Mouse (Mus musculus): ENCODE measurements at regions not wholly inside any gene's neighbourhood (a gene's known extent, or its start where the extent isn't known, plus 50 kb on each side); places are given as distances from the start of the nearest gene placed in this dataset.
A peak's percentile ranks its signal among the peaks of the same experiment; 100 is the strongest.
"Not testable (repeated sequence)": the region's sequence is repeated elsewhere in the genome, so short reads cannot be mapped to it uniquely, and the experiment has no call there.

GRCm38 (mm10) chr12:20802027-20802426 is 188.2 kb upstream of the Asap2 start:
- H3K4me3 ChIP-seq (ENCODE audit: low read depth, low read length); H3K9ac ChIP-seq (ENCODE audit: low read length); H3K4me2 ChIP-seq (ENCODE audit: low read depth, severe bottlenecking); H3K27ac ChIP-seq (replicated peaks; ENCODE audit: low read depth, low read length); H3K36me3 ChIP-seq (ENCODE audit: control insufficient read depth, insufficient read depth, low read length); H3K27me3 ChIP-seq (ENCODE audit: control insufficient read depth, insufficient read depth, low read length); H3K9me3 ChIP-seq (ENCODE audit: control insufficient read depth, low read length); ATAC-seq (ENCODE audit: insufficient number of reproducible peaks, low FRiP score, low TSS enrichment, low read depth); H3K4me1 ChIP-seq (ENCODE audit: control insufficient read depth, insufficient read depth, low read length); DNase-seq (ENCODE audit: low spot score): not testable (repeated sequence)
- 72% methylated on average over 4 of the region's 4 CpGs for WGBS

- not testable (repeated sequence) for H3K4me3 ChIP-seq (ENCODE audit: low read depth, low read length); H3K27me3 ChIP-seq (ENCODE audit: control insufficient read depth, insufficient read depth, low read length); H3K27ac ChIP-seq (replicated peaks; ENCODE audit: low read depth, low read length); H3K9ac ChIP-seq (ENCODE audit: low read length); ATAC-seq (ENCODE audit: insufficient number of reproducible peaks, low FRiP score, low TSS enrichment, low read depth); H3K4me2 ChIP-seq (ENCODE audit: low read depth, severe bottlenecking); H3K9me3 ChIP-seq (ENCODE audit: control insufficient read depth, low read length); DNase-seq (ENCODE audit: low spot score); H3K4me1 ChIP-seq (ENCODE audit: control insufficient read depth, insufficient read depth, low read length); H3K36me3 ChIP-seq (ENCODE audit: control insufficient read depth, insufficient read depth, low read length)
- WGBS: 98% methylated on average over 3 of the region's 5 CpGs
These were observed 184.8 kb upstream of the Asap2 start for GRCm38 (mm10) chr12:20805466-20805865.

DNA sequence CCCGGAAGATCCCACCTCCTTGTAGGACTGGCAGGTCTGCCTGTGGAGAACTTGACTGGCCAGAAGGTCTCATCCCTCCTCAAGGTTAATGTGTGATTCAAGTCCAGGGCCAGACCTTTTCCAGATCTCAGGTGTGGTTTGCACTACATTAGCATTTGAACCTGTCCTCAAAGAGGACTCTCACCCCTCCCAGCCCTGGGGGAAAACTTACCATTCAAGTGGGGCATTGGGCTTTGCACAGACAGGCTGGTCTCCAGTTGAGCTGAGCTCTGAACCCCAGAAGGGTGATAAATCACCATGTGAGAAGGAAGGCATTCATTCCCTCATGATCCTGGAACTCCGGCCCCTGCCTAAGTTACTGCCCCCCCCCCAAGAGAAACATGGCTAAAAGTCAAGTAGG is 183.6 kb upstream of the Asap2 start:
- no peak overlapping the region for H3K4me3 ChIP-seq (ENCODE audit: low read depth, low read length)
- WGBS: 91% methylated on average over 2 of the region's 2 CpGs
- H3K27ac ChIP-seq (replicated peaks; ENCODE audit: low read depth, low read length): no peak overlapping the region
- DNase-seq (ENCODE audit: low spot score): no peak
- ATAC-seq (ENCODE audit: insufficient number of reproducible peaks, low FRiP score, low TSS enrichment, low read depth): no peak
- H3K9me3 ChIP-seq (ENCODE audit: control insufficient read depth, low read length): peaks cover 4% of the 10 kb centered on the region; the same call in 1 of the 2 replicates
- no peak overlapping the region for H3K4me2 ChIP-seq (ENCODE audit: low read depth, severe bottlenecking)
- no peaks in the 10 kb centered on the region for H3K4me1 ChIP-seq (ENCODE audit: control insufficient read depth, insufficient read depth, low read length)
- H3K9ac ChIP-seq (ENCODE audit: low read length): no peak overlapping the region
- H3K27me3 ChIP-seq (ENCODE audit: control insufficient read depth, insufficient read depth, low read length): no peaks in the 10 kb centered on the region
- no peaks in the 10 kb centered on the region for H3K36me3 ChIP-seq (ENCODE audit: control insufficient read depth, insufficient read depth, low read length)

DNA sequence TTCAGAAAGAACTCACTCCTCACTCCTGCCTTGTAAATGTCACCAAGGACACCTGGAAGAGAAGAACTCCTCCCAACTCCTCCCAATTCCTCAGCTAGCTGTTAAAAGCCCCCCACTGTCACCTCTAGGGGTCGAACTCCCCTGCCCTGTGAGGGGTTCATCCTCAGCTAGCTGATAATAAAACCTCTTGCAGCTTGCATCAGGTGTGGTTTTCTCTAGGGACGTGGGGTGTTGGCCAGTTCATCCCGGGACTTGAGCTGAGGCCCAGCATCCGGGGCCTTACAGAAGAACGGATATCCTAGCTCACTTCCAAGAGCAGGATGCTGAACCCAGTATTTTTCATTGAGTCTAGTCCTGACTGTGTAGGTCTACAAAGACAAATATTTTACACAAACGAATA is 176.4 kb upstream of the Asap2 start:
- DNase-seq (ENCODE audit: low spot score); H3K27ac ChIP-seq (replicated peaks; ENCODE audit: low read depth, low read length); H3K4me1 ChIP-seq (ENCODE audit: control insufficient read depth, insufficient read depth, low read length); H3K4me3 ChIP-seq (ENCODE audit: low read depth, low read length); H3K4me2 ChIP-seq (ENCODE audit: low read depth, severe bottlenecking); H3K9me3 ChIP-seq (ENCODE audit: control insufficient read depth, low read length); H3K27me3 ChIP-seq (ENCODE audit: control insufficient read depth, insufficient read depth, low read length); ATAC-seq (ENCODE audit: insufficient number of reproducible peaks, low FRiP score, low TSS enrichment, low read depth); H3K9ac ChIP-seq (ENCODE audit: low read length); H3K36me3 ChIP-seq (ENCODE audit: control insufficient read depth, insufficient read depth, low read length): not testable (repeated sequence)
- WGBS: 87% methylated on average over 6 of the region's 6 CpGs

GRCm38 (mm10) chr12:20815121-20815520 is 175.1 kb upstream of the Asap2 start:
- H3K9ac ChIP-seq (ENCODE audit: low read length); H3K36me3 ChIP-seq (ENCODE audit: control insufficient read depth, insufficient read depth, low read length); H3K27me3 ChIP-seq (ENCODE audit: control insufficient read depth, insufficient read depth, low read length); H3K9me3 ChIP-seq (ENCODE audit: control insufficient read depth, low read length); H3K4me1 ChIP-seq (ENCODE audit: control insufficient read depth, insufficient read depth, low read length); H3K27ac ChIP-seq (replicated peaks; ENCODE audit: low read depth, low read length); ATAC-seq (ENCODE audit: insufficient number of reproducible peaks, low FRiP score, low TSS enrichment, low read depth): not testable (repeated sequence)
- H3K4me2 ChIP-seq (ENCODE audit: low read depth, severe bottlenecking): peak overlapping the region; percentile 36
- H3K4me3 ChIP-seq (ENCODE audit: low read depth, low read length): peak overlapping the region; percentile 31
- peak; percentile 20 for DNase-seq (ENCODE audit: low spot score)
- WGBS: 22% methylated on average over 37 of the region's 40 CpGs

- H3K4me3 ChIP-seq (ENCODE audit: low read depth, low read length): peak overlapping the region; percentile 31
- ATAC-seq (ENCODE audit: insufficient number of reproducible peaks, low FRiP score, low TSS enrichment, low read depth) (peak; percentile 72), DNase-seq (ENCODE audit: low spot score) (peak; percentile 43)
- 8% methylated on average over 37 of the region's 38 CpGs for WGBS
- no peak overlapping the region for H3K27ac ChIP-seq (replicated peaks; ENCODE audit: low read depth, low read length)
- no peak overlapping the region; the same call in 1 of the 2 replicates for H3K9ac ChIP-seq (ENCODE audit: low read length)
- H3K4me2 ChIP-seq (ENCODE audit: low read depth, severe bottlenecking): peak overlapping the region; percentile 36
- no peaks in the 10 kb centered on the region for H3K36me3 ChIP-seq (ENCODE audit: control insufficient read depth, insufficient read depth, low read length)
- H3K9me3 ChIP-seq (ENCODE audit: control insufficient read depth, low read length): peaks cover 6% of the 10 kb centered on the region; the same call in 1 of the 2 replicates
- peaks cover 5% of the 10 kb centered on the region; the same call in 1 of the 2 replicates for H3K27me3 ChIP-seq (ENCODE audit: control insufficient read depth, insufficient read depth, low read length)
- no peaks in the 10 kb centered on the region for H3K4me1 ChIP-seq (ENCODE audit: control insufficient read depth, insufficient read depth, low read length)
These were observed 174.7 kb upstream of the Asap2 start for GRCm38 (mm10) chr12:20815599-20815998.

DNA sequence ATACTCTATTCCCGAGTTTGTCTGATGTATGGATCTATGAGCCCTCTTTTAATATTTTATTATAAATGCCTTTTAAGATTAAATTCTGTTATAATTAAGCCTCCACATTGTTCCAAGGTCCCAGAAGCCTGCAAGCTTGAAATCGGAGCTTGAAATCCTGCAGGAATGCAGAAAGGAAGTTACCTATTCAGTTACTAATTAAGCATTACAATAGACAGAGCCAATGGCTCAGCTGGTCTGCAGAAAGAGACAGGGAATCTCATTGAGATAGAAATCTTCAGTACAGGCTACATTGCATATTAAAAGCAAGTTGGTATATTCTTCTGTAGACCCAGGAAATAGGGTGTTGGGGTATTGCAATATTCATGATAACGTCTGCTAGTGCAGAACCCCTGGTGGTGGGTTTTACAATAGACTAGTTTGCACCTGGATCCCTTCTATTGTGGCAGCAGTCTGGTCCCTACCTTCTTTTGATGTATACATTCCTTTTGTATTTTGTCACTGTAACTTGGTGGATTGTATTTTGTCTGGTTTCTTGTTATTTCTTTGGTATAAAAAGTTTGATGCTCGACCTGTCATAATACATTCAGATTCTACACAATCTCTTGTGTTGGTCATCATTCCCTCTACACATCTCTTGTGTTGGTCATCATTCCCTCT is 146.5 kb upstream of the Asap2 start:
- not testable (repeated sequence) for H3K9me3 ChIP-seq (ENCODE audit: control insufficient read depth, low read length); ATAC-seq (ENCODE audit: insufficient number of reproducible peaks, low FRiP score, low TSS enrichment, low read depth); H3K4me2 ChIP-seq (ENCODE audit: low read depth, severe bottlenecking); H3K27ac ChIP-seq (replicated peaks; ENCODE audit: low read depth, low read length); H3K9ac ChIP-seq (ENCODE audit: low read length); H3K36me3 ChIP-seq (ENCODE audit: control insufficient read depth, insufficient read depth, low read length); H3K4me1 ChIP-seq (ENCODE audit: control insufficient read depth, insufficient read depth, low read length); DNase-seq (ENCODE audit: low spot score); H3K4me3 ChIP-seq (ENCODE audit: low read depth, low read length); H3K27me3 ChIP-seq (ENCODE audit: control insufficient read depth, insufficient read depth, low read length)
- 78% methylated on average over 4 of the region's 4 CpGs for WGBS

- ATAC-seq (ENCODE audit: insufficient number of reproducible peaks, low FRiP score, low TSS enrichment, low read depth); H3K27ac ChIP-seq (replicated peaks; ENCODE audit: low read depth, low read length); H3K36me3 ChIP-seq (ENCODE audit: control insufficient read depth, insufficient read depth, low read length); H3K9me3 ChIP-seq (ENCODE audit: control insufficient read depth, low read length); H3K27me3 ChIP-seq (ENCODE audit: control insufficient read depth, insufficient read depth, low read length); H3K4me1 ChIP-seq (ENCODE audit: control insufficient read depth, insufficient read depth, low read length); H3K9ac ChIP-seq (ENCODE audit: low read length); H3K4me3 ChIP-seq (ENCODE audit: low read depth, low read length): not testable (repeated sequence)
- peak overlapping the region; percentile 10; the same call in 1 of the 2 replicates for H3K4me2 ChIP-seq (ENCODE audit: low read depth, severe bottlenecking)
- DNase-seq (ENCODE audit: low spot score): peak; percentile 60
- WGBS: 50% methylated on average over 7 of the region's 7 CpGs
These were observed 145.4 kb upstream of the Asap2 start for GRCm38 (mm10) chr12:20844873-20845272.

DNA sequence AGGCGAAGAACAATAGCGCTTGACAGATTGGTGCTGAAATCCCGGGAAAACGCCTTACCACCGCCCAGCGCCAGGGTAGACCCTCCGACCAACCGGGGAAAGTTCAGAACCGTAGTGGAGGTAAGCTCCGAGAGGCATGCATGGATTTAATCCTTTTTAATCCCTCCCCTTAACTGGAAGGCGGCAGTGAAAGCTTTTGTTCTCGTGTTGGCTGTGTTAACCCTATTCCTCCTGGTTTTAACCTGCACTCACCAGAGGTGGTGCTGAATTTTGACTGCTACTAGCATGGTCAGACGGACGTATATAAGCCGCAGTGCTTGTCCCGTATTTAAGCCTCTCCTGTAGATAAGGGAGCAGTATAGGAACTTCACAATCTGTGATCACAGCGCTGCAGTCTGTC is 145.0 kb upstream of the Asap2 start:
- WGBS: 54% methylated on average over 17 of the region's 17 CpGs

More for the DNA sequence above, 145.0 kb upstream of the Asap2 start:
- DNase-seq (ENCODE audit: low spot score) (peak; percentile 20), ATAC-seq (ENCODE audit: insufficient number of reproducible peaks, low FRiP score, low TSS enrichment, low read depth) (no peak)
- Histone ChIP-seq H3K27me3 (ENCODE audit: control insufficient read depth, insufficient read depth, low read length) (no peaks in the 10 kb centered on the region), H3K27ac (replicated peaks; ENCODE audit: low read depth, low read length) (no peak overlapping the region), H3K36me3 (ENCODE audit: control insufficient read depth, insufficient read depth, low read length) (no peaks in the 10 kb centered on the region), H3K4me1 (ENCODE audit: control insufficient read depth, insufficient read depth, low read length) (no peaks in the 10 kb centered on the region), H3K9ac (ENCODE audit: low read length) (no peak overlapping the region), H3K4me2 (ENCODE audit: low read depth, severe bottlenecking) (peak overlapping the region; percentile 10; the same call in 1 of the 2 replicates), H3K9me3 (ENCODE audit: control insufficient read depth, low read length) (peaks cover 7% of the 10 kb centered on the region; the same call in 1 of the 2 replicates), H3K4me3 (ENCODE audit: low read depth, low read length) (0 out of 2 replicates have a peak overlapping the region, but pooled peaks have one; percentile 6)

Data from limb, embryonic 11.5 days (tissue).